Mouse (Mus musculus) myocyte (in vitro differentiated cells): ENCODE data around the gene Wdfy3. TPM values are rescaled to one million over a fixed set of nuclear protein-coding genes. Genes with fewer than 3 reads are reported as not detected.

Experiments
- H3K27me3 ChIP-seq: one replicate; pipeline ENCODE4 v1.6.1; 2011; ENCODE audit not compliant: control insufficient read depth, insufficient read depth, insufficient read length
- H3K36me3 ChIP-seq: one replicate; pipeline ENCODE4 v1.6.1; 2011; ENCODE audit not compliant: control insufficient read depth, insufficient read depth
- H3K4me2 ChIP-seq: one replicate; pipeline ENCODE4 v1.6.1; 2011; ENCODE audit warnings: low read depth, control low read depth
- H3K4me3 ChIP-seq: one replicate; pipeline ENCODE4 v1.5.1; 2011; ENCODE audit warnings: mild to moderate bottlenecking, control low read depth, moderate library complexity
- H3K79me2 ChIP-seq: one replicate; pipeline ENCODE4 v1.6.1; 2011; ENCODE audit not compliant: control insufficient read depth, insufficient read depth
- H3ac ChIP-seq: one replicate; pipeline ENCODE4 v1.6.1; 2011; ENCODE audit not compliant: control insufficient read depth, insufficient read length
- CEBPB ChIP-seq: IDR thresholded peaks from 2 replicates; pipeline ENCODE4 v1.6.1; 2011; ENCODE audit warnings: mild to moderate bottlenecking, moderate library complexity; ENCODE audit not compliant: poor library complexity, insufficient read depth, severe bottlenecking
- E2F4 ChIP-seq: IDR thresholded peaks from one replicate; pipeline ENCODE4 v1.6.1; 2011; ENCODE audit warnings: mild to moderate bottlenecking, control low read depth, moderate library complexity; ENCODE audit not compliant: insufficient read depth
- MAX ChIP-seq: IDR thresholded peaks from one replicate; pipeline ENCODE4 v1.6.1; 2011; ENCODE audit warnings: low read depth, mild to moderate bottlenecking, control low read depth
- MYOD1 ChIP-seq, 3 experiments: IDR thresholded peaks; one replicate each; pipeline ENCODE4 v1.6.1; 2011; ENCODE audit warnings: control low read depth in 2 of 3, low read depth in 2 of 3, mild to moderate bottlenecking in 2 of 3, moderate library complexity in 1 of 3; ENCODE audit not compliant: insufficient read length in 2 of 3, control insufficient read depth in 1 of 3
- MYOG ChIP-seq, 3 experiments: IDR thresholded peaks; one replicate each; pipeline ENCODE4 v1.6.1; 2011; ENCODE audit warnings: control low read depth in 2 of 3, low read depth in 2 of 3, mild to moderate bottlenecking in 2 of 3; ENCODE audit not compliant: insufficient read length in 2 of 3, control insufficient read depth in 1 of 3, insufficient read depth in 1 of 3
- POLR2A ChIP-seq: IDR thresholded peaks from one replicate; pipeline ENCODE4 v1.6.1; 2011; ENCODE audit warnings: low read depth, mild to moderate bottlenecking, control low read depth, moderate library complexity; ENCODE audit not compliant: insufficient read length
- POLR2AphosphoS2 ChIP-seq: IDR thresholded peaks from one replicate; pipeline ENCODE4 v1.6.1; 2011; ENCODE audit warnings: low read depth, control low read depth; ENCODE audit not compliant: insufficient read length
- REST ChIP-seq: IDR thresholded peaks from one replicate; pipeline ENCODE4 v1.6.1; 2011; ENCODE audit warnings: mild to moderate bottlenecking, control low read depth, moderate library complexity; ENCODE audit not compliant: insufficient read depth, insufficient read length
- SRF ChIP-seq: IDR thresholded peaks from one replicate; pipeline ENCODE4 v1.6.1; 2011; ENCODE audit warnings: low read depth; ENCODE audit not compliant: control insufficient read depth, insufficient read length
- TCF12 ChIP-seq: IDR thresholded peaks from one replicate; pipeline ENCODE4 v1.6.1; 2011; ENCODE audit warnings: mild to moderate bottlenecking, control low read depth; ENCODE audit not compliant: poor library complexity, insufficient read depth, severe bottlenecking
- TCF3 ChIP-seq: IDR thresholded peaks from one replicate; pipeline ENCODE4 v1.6.1; 2011; ENCODE audit warnings: low read depth, control low read depth; ENCODE audit not compliant: insufficient read length
- USF1 ChIP-seq: IDR thresholded peaks from one replicate; pipeline ENCODE4 v1.6.1; 2011; ENCODE audit warnings: low read depth, mild to moderate bottlenecking, control low read depth, moderate library complexity
- polyA plus RNA-seq: library from polyadenylated mRNA; unstranded; fragments of >200 nt; fragmentation: generic; extraction: Trizol; gene quantifications from one replicate; pipeline ENCODE4 v1.2.1, GENCODE M21; 2012; ENCODE audit warnings: missing spikeins

Gene Wdfy3
- polyA plus RNA-seq, 1 experiment, result 9.5 TPM

- H3K4me3 ChIP-seq, result no peak overlapping the region
- no peaks in the 10 kb centered on the region for H3K36me3 ChIP-seq
- TF ChIP-seq MYOG (IDR thresholded peaks at IDR 0.05; ENCODE audit: control insufficient read depth in 1 of 3, insufficient read depth in 1 of 3, insufficient read length in 2 of 3, low read depth in 2 of 3) (no peak), USF1 (no peak), TCF3 (no peak), E2F4 (no peak), CEBPB (no peak), MYOD1 (IDR thresholded peaks at IDR 0.05; ENCODE audit: control insufficient read depth in 1 of 3, insufficient read length in 2 of 3, low read depth in 2 of 3) (no peak), POLR2A (no peak), POLR2AphosphoS2 (no peak), TCF12 (no peak)
- no peaks in the 10 kb centered on the region for H3K27me3 ChIP-seq
- no peak overlapping the region for H3K4me2 ChIP-seq
- no peak overlapping the region for H3ac ChIP-seq
- no peaks in the 10 kb centered on the region for H3K79me2 ChIP-seq
These were observed 172.9 kb downstream of the Wdfy3 start for GRCm38 (mm10) chr5:101896784-101897183.

GRCm38 (mm10) chr5:101895717-101896645, 173.7 kb downstream of the Wdfy3 start:
- Histone ChIP-seq H3K4me2 (no peak overlapping the region), H3K27me3 (no peaks in the 10 kb centered on the region), H3K4me3 (no peak overlapping the region), H3K36me3 (no peaks in the 10 kb centered on the region), H3K79me2 (no peaks in the 10 kb centered on the region), H3ac (no peak overlapping the region)
- peak in 2 of 3 experiments; percentile 22 to 59 for TF ChIP-seq MYOD1 (IDR thresholded peaks at IDR 0.05; ENCODE audit: control insufficient read depth in 1 of 3, insufficient read length in 2 of 3, low read depth in 2 of 3)
- no peak for TF ChIP-seq POLR2AphosphoS2
- peak in 1 of 3 experiments; percentile 50 for TF ChIP-seq MYOG (IDR thresholded peaks at IDR 0.05; ENCODE audit: control insufficient read depth in 1 of 3, insufficient read depth in 1 of 3, insufficient read length in 2 of 3, low read depth in 2 of 3)

- no peak overlapping the region for H3ac ChIP-seq
- H3K4me3 ChIP-seq, result no peak overlapping the region
- peaks cover 3% of the 10 kb centered on the region for H3K36me3 ChIP-seq
- no peak for TF ChIP-seq POLR2AphosphoS2
- no peak for TF ChIP-seq POLR2A
- no peak for TF ChIP-seq E2F4
- no peak for TF ChIP-seq USF1
- TF ChIP-seq MYOD1 (IDR thresholded peaks at IDR 0.05; ENCODE audit: control insufficient read depth in 1 of 3, insufficient read length in 2 of 3, low read depth in 2 of 3), result no peak
- TF ChIP-seq SRF, result no peak
- no peak for TF ChIP-seq REST
- TF ChIP-seq TCF12, result no peak
- TF ChIP-seq TCF3, result no peak
- TF ChIP-seq CEBPB, result no peak
- no peaks in the 10 kb centered on the region for H3K27me3 ChIP-seq
- H3K4me2 ChIP-seq, result no peak overlapping the region
- H3K79me2 ChIP-seq, result no peaks in the 10 kb centered on the region
These were observed 174.6 kb downstream of the Wdfy3 start for GRCm38 (mm10) chr5:101895119-101895518.

- no peaks in the 10 kb centered on the region for H3K27me3 ChIP-seq
- H3K4me2 ChIP-seq, result no peak overlapping the region
- peaks cover 13% of the 10 kb centered on the region for H3K36me3 ChIP-seq
- H3K4me3 ChIP-seq, result no peak overlapping the region
- H3K79me2 ChIP-seq, result no peaks in the 10 kb centered on the region
- no peak for TF ChIP-seq CEBPB
- TF ChIP-seq MYOG (IDR thresholded peaks at IDR 0.05; ENCODE audit: control insufficient read depth in 1 of 3, insufficient read depth in 1 of 3, insufficient read length in 2 of 3, low read depth in 2 of 3), result no peak
- no peak for TF ChIP-seq TCF12
- TF ChIP-seq E2F4, result no peak
- no peak for TF ChIP-seq MAX
- no peak for TF ChIP-seq TCF3
- TF ChIP-seq MYOD1 (IDR thresholded peaks at IDR 0.05; ENCODE audit: control insufficient read depth in 1 of 3, insufficient read length in 2 of 3, low read depth in 2 of 3), result no peak
- TF ChIP-seq POLR2AphosphoS2, result no peak
- no peak overlapping the region for H3ac ChIP-seq
These were observed 175.8 kb downstream of the Wdfy3 start for GRCm38 (mm10) chr5:101893820-101894515.

- Histone ChIP-seq H3K4me3 (no peak overlapping the region), H3K4me2 (no peak overlapping the region), H3K27me3 (no peaks in the 10 kb centered on the region), H3K36me3 (peaks cover 21% of the 10 kb centered on the region), H3ac (no peak overlapping the region), H3K79me2 (no peaks in the 10 kb centered on the region)
- TF ChIP-seq USF1 (no peak), CEBPB (no peak), MYOG (IDR thresholded peaks at IDR 0.05; ENCODE audit: control insufficient read depth in 1 of 3, insufficient read depth in 1 of 3, insufficient read length in 2 of 3, low read depth in 2 of 3) (peak; percentile 89 to 95 (median 94)), TCF3 (peak; percentile 81), MAX (no peak), E2F4 (no peak), MYOD1 (IDR thresholded peaks at IDR 0.05; ENCODE audit: control insufficient read depth in 1 of 3, insufficient read length in 2 of 3, low read depth in 2 of 3) (peak; percentile 29 to 93 (median 90)), POLR2A (no peak), SRF (no peak), REST (no peak), TCF12 (peak; percentile 37), POLR2AphosphoS2 (no peak)
These were observed 177.9 kb downstream of the Wdfy3 start for GRCm38 (mm10) chr5:101891694-101892416.
